ENCODE assay signal across 21 mouse cellular contexts in genomic region chr8:28168036-28168435, GRCm38 (mm10).
DNase-seq lines count a peak whose midpoint lies in the region; ATAC-seq lines count a peak whose summit lies in the region.
"Had no signal": no experiment of that assay in that cellular context is flagged by ENCODE, and none has a peak within 500 bp of the region (broad histone marks: within the 10 kb centered on the region; RNA-seq: fewer than 3 reads in every experiment).

No protein-coding gene starts in this region.

- no peak overlapping the region for H3K9ac ChIP-seq in midbrain, embryonic 11.5 days (ENCODE audit: low read length)
- H3K9ac ChIP-seq in embryonic facial prominence, embryonic 12.5 days: no peak overlapping the region
- H3K9ac ChIP-seq: forebrain, embryonic 13.5 days; forebrain, embryonic 15.5 days; forebrain, postnatal 0 days had no signal

- no peaks in the 10 kb centered on the region for H3K27me3 ChIP-seq in midbrain, embryonic 11.5 days (ENCODE audit: control insufficient read depth, insufficient read depth, low read length)
- no peaks in the 10 kb centered on the region for H3K27me3 ChIP-seq in midbrain, embryonic 10.5 days (ENCODE audit: low read depth, poor library complexity, severe bottlenecking)
- no peaks in the 10 kb centered on the region for H3K27me3 ChIP-seq in embryonic facial prominence, embryonic 12.5 days
- H3K27me3 ChIP-seq: forebrain, embryonic 13.5 days; forebrain, embryonic 15.5 days had no signal

- intact Hi-C loops in heart, postnatal 10 days (cut with DNase I): no loop called here

- H3K4me1 ChIP-seq in midbrain, embryonic 11.5 days (ENCODE audit: control insufficient read depth, insufficient read depth, low read length): no peaks in the 10 kb centered on the region
- H3K4me1 ChIP-seq in midbrain, embryonic 10.5 days: no peaks in the 10 kb centered on the region
- peaks cover 15% of the 10 kb centered on the region; the same call in 1 of the 2 replicates for H3K4me1 ChIP-seq in embryonic facial prominence, embryonic 12.5 days
- H3K4me1 ChIP-seq: forebrain, embryonic 13.5 days; forebrain, embryonic 15.5 days had no signal

- no peak for ATAC-seq in midbrain, embryonic 11.5 days (ENCODE audit: low FRiP score)
- ATAC-seq in embryonic facial prominence, embryonic 12.5 days (ENCODE audit: insufficient number of reproducible peaks, insufficient read depth, low FRiP score, low TSS enrichment): no peak
- ATAC-seq in CD4-positive, CD25-positive, alpha-beta regulatory T cell, adult 4 months: no peak
- ATAC-seq: forebrain, embryonic 13.5 days; forebrain, embryonic 15.5 days; forebrain, postnatal 0 days had no signal

- WGBS in midbrain, embryonic 11.5 days: 87% methylated on average over 1 of the region's 1 CpGs
- 79% methylated on average over 1 of the region's 1 CpGs for WGBS in midbrain, embryonic 10.5 days
- WGBS in embryonic facial prominence, embryonic 12.5 days: 21% methylated on average over 1 of the region's 1 CpGs

- H3K36me3 ChIP-seq in midbrain, embryonic 11.5 days (ENCODE audit: control insufficient read depth, insufficient read depth, low read length): no peaks in the 10 kb centered on the region
- H3K36me3 ChIP-seq in midbrain, embryonic 10.5 days: no peaks in the 10 kb centered on the region
- no peaks in the 10 kb centered on the region for H3K36me3 ChIP-seq in embryonic facial prominence, embryonic 12.5 days
- H3K36me3 ChIP-seq: forebrain, embryonic 15.5 days had no signal

- no peak overlapping the region for H3K4me2 ChIP-seq in midbrain, embryonic 11.5 days
- H3K4me2 ChIP-seq in embryonic facial prominence, embryonic 12.5 days (replicated peaks): no peak overlapping the region
- H3K4me2 ChIP-seq: forebrain, embryonic 13.5 days; forebrain, embryonic 15.5 days had no signal

- no peak overlapping the region for H3K27ac ChIP-seq in midbrain, embryonic 11.5 days (ENCODE audit: low read depth, low read length)
- no peak overlapping the region for H3K27ac ChIP-seq in midbrain, embryonic 10.5 days (replicated peaks)
- H3K27ac ChIP-seq in embryonic facial prominence, embryonic 12.5 days: peak overlapping the region; percentile 50; the same call in 1 of the 2 replicates
- H3K27ac ChIP-seq: forebrain, embryonic 13.5 days; forebrain, embryonic 15.5 days had no signal

- H3K4me3 ChIP-seq in midbrain, embryonic 11.5 days (ENCODE audit: low read depth, low read length): no peak overlapping the region
- no peak overlapping the region for H3K4me3 ChIP-seq in midbrain, embryonic 10.5 days
- no peak overlapping the region for H3K4me3 ChIP-seq in embryonic facial prominence, embryonic 12.5 days
- H3K4me3 ChIP-seq: forebrain, embryonic 13.5 days; forebrain, embryonic 15.5 days had no signal

- peak; percentile 12 for DNase-seq in embryo, embryonic 11 days
- DNase-seq in embryo, embryonic 10.5 days (ENCODE audit: low spot score): no peak
- DNase-seq in midbrain, embryonic 11.5 days (ENCODE audit: low spot score, missing footprints): peak; percentile 41
- DNase-seq in midbrain, embryonic 10.5 days (ENCODE audit: low spot score): no peak
- DNase-seq in mesoderm, embryonic 11.5 days (ENCODE audit: low read depth, low spot score): peak; percentile 21
- no peak for DNase-seq in heart, postnatal 10 days
- DNase-seq: adrenal gland, adult 2 months; adrenal gland, postnatal 10 days; adrenal gland, postnatal 25 days; B cell, adult 2 months; cerebellum, adult 11 months; cerebellum, adult 18-20 months; cerebellum, adult 8-10 months; cerebellum, adult 9-11 months; cerebellum, postnatal 14 days; cerebellum, postnatal 36 days; forebrain, postnatal 0 days had no signal

- no peaks in the 10 kb centered on the region for H3K9me3 ChIP-seq in midbrain, embryonic 11.5 days (ENCODE audit: control insufficient read depth, low read length)
- H3K9me3 ChIP-seq in midbrain, embryonic 10.5 days (replicated peaks): no peaks in the 10 kb centered on the region
- H3K9me3 ChIP-seq in embryonic facial prominence, embryonic 12.5 days: no peaks in the 10 kb centered on the region
- H3K9me3 ChIP-seq: forebrain, embryonic 13.5 days; forebrain, embryonic 15.5 days had no signal

Comparison
In these comparisons a context has a peak if more than half of its experiments do, and no peak if none do; other contexts are left out.
1. DNase-seq: peak in embryo, embryonic 11 days (single experiment), midbrain, embryonic 11.5 days (single experiment) and mesoderm, embryonic 11.5 days (single experiment); none in embryo, embryonic 10.5 days (single experiment), midbrain, embryonic 10.5 days (single experiment) and heart, postnatal 10 days (0 of 2).